Mouse (Mus musculus) brown adipose tissue, adult 24 weeks (tissue): ENCODE measurements around the gene Ucma. TPM values are rescaled to one million over a fixed set of nuclear protein-coding genes. Genes with fewer than 3 reads are reported as not detected.
"Not testable (repeated sequence)": the region's sequence is repeated elsewhere in the genome, so short reads cannot be mapped to it uniquely, and the experiment has no call there.

Source experiments
- H3K27ac ChIP-seq: fragments of 200-500 bp; replicated peaks from 2 replicates; pipeline ENCODE4 v1.5.1; 2012; ENCODE audit warnings: low read depth, mild to moderate bottlenecking, low read length
- H3K4me1 ChIP-seq: fragments of 200-500 bp; 2 replicates; pipeline ENCODE4 v1.6.1; 2012; ENCODE audit warnings: low read length, mixed read lengths; ENCODE audit not compliant: control insufficient read depth, insufficient read depth, insufficient read length
- H3K4me3 ChIP-seq: fragments of 200-500 bp; 2 replicates; pipeline ENCODE4 v1.5.1; 2012; ENCODE audit warnings: low read depth, mild to moderate bottlenecking, low read length, moderate library complexity; ENCODE audit not compliant: insufficient read depth
- polyA plus RNA-seq: library from polyadenylated mRNA; stranded (reverse); fragments of >200 nt; gene quantifications from 2 replicates; pipeline ENCODE4 v1.2.4, GENCODE M21; 2012; ENCODE audit not compliant: missing spikeins, insufficient read depth, insufficient read length

Ucma gene
- polyA plus RNA-seq, result not detected in 2 replicates

DNA sequence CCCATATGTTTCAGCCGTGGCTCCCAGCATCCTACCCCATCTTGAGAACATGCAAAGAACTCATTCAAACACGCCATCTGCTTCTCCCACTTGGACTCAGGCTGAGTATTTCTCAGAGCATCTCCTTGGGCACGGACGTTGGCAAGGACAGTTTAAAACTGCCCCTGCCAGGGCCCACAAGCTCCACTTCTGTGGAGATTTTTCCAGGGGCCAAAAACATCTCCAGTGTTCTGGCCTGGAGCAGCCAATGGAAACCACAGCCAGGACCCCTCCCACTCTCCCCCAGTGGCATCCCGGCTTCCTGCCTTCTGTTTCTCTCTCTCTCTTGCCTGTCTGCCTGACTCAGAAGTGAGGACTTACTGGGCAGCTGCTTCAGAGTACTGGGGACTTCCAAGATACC is at the start of gene Ucma:
Gene Ucma, plus strand, starts transcription at position 316 of the 400 bp plus-strand sequence.
- Histone ChIP-seq H3K4me1 (no peaks in the 10 kb centered on the region), H3K27ac (no peak within 1 kb of the TSS), H3K4me3 (no peak within 1 kb of the TSS)

- no peak overlapping the region for H3K27ac ChIP-seq
- no peak overlapping the region for H3K4me3 ChIP-seq
- H3K4me1 ChIP-seq, result no peaks in the 10 kb centered on the region
Measured at GRCm38 (mm10) chr2:4927391-4927790, 48.5 kb upstream of the Ucma start.

GRCm38 (mm10) chr2:4929230-4929629 is 46.7 kb upstream of the Ucma start:
- Histone ChIP-seq H3K4me1 (no peaks in the 10 kb centered on the region), H3K27ac (no peak overlapping the region), H3K4me3 (no peak overlapping the region)

DNA sequence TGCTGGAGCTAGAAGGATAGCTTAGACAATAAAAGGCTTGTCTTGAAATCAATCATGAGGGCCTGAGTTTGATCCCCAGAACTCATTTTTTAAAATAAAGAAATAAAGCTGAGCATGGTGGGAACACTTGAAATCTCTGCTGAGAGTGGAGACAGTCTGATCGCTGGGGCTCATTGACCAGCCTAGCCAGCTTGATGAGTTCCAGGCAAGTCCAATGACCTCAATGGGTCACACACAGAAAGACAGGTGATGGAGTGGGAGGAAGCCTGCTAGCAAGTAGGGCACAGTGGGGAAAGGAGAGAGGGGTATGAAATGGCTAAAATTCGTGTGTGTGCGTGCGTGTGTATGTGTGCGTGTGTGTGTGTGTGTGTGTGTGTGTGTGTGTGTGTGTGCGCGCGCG is 41.4 kb upstream of the Ucma start:
- Histone ChIP-seq H3K4me1 (no peaks in the 10 kb centered on the region), H3K27ac (no peak overlapping the region), H3K4me3 (no peak overlapping the region)

GRCm38 (mm10) chr2:4937931-4938330 is 38.0 kb upstream of the Ucma start:
- Histone ChIP-seq H3K4me3 (no peak overlapping the region), H3K27ac (no peak overlapping the region), H3K4me1 (no peaks in the 10 kb centered on the region)

DNA sequence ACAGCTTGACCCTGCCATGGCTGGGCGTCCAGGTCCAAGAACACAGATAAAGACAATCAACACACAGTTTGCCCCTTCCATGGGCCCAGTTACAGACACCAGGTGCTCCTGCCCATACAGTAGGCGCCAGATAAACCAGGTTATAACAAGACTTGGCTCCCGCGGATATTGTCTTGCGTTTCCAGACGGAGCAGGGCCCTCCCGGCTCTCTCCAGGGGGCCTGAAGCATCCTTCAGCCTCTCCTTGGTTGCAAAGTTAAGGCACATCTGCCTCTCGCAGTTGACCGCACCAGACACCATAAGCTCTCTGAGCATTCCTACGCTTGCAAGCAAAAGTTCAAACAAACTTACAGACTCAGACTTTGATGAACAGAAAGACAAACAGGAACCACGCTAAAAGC is 35.1 kb upstream of the Ucma start:
- no peaks in the 10 kb centered on the region for H3K4me1 ChIP-seq
- H3K27ac ChIP-seq, result no peak overlapping the region
- H3K4me3 ChIP-seq, result no peak overlapping the region

GRCm38 (mm10) chr2:4949691-4950090 is 26.2 kb upstream of the Ucma start:
- not testable (repeated sequence) for H3K4me3 ChIP-seq, H3K4me1 ChIP-seq, H3K27ac ChIP-seq

DNA sequence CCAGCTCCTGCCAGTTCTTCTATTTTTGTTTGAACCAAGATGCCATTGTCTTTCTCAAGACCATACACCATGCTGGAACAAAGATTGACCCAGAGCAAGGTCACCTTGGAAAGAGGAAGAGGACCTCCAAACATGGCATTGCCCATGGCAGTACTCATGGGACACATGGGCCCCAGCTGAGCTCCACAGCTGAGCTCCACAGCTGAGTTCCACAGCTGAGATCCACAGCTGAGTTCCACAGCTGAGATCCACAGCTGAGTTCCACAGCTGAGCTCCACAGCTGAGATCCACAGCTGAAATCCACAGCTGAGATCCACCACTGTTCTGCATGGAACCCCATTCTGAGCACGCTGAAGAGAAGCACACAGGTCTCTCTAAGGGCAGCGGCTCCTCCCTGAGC is 24.9 kb upstream of the Ucma start:
- Histone ChIP-seq H3K27ac (no peak overlapping the region), H3K4me3 (no peak overlapping the region), H3K4me1 (no peaks in the 10 kb centered on the region)

GRCm38 (mm10) chr2:4954216-4954760 is 21.6 kb upstream of the Ucma start:
- H3K4me3 ChIP-seq, result no peak overlapping the region
- H3K27ac ChIP-seq, result no peak overlapping the region
- no peaks in the 10 kb centered on the region for H3K4me1 ChIP-seq

GRCm38 (mm10) chr2:4958039-4958438 is 17.9 kb upstream of the Ucma start:
- Histone ChIP-seq H3K27ac (no peak overlapping the region), H3K4me1 (no peaks in the 10 kb centered on the region), H3K4me3 (no peak overlapping the region)

DNA sequence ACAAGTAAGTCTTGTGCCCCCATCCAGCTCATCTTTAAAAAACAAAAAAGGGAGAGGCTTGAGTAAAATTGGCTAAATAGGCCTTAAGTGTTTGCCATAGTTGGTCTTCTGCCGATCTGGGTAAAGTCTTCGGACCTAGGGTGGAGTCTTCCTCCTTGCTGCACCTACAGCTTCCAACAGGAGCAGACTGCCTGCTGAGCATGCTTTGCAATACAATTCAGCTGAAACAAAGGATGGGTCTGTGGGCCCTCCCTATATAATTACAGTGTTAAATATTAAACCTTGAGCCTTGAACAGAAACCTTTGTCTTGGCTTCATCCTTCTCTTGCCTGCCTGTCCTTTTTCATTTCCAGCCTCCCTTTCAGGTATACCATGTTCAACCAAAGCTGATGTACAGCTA is 8.1 kb upstream of the Ucma start:
- H3K27ac ChIP-seq, result no peak overlapping the region

GRCm38 (mm10) chr2:4969083-4969482 is 6.8 kb upstream of the Ucma start:
- no peak overlapping the region for H3K27ac ChIP-seq
- no peaks in the 10 kb centered on the region for H3K4me1 ChIP-seq
- no peak overlapping the region for H3K4me3 ChIP-seq

More for the DNA sequence above, 8.1 kb upstream of the Ucma start:
- no peaks in the 10 kb centered on the region for H3K4me1 ChIP-seq
- H3K4me3 ChIP-seq, result no peak overlapping the region

GRCm38 (mm10) chr2:4978091-4978490 is 2.2 kb downstream of the Ucma start:
- no peak overlapping the region for H3K27ac ChIP-seq
- H3K4me1 ChIP-seq, result no peaks in the 10 kb centered on the region
- H3K4me3 ChIP-seq, result no peak overlapping the region

DNA sequence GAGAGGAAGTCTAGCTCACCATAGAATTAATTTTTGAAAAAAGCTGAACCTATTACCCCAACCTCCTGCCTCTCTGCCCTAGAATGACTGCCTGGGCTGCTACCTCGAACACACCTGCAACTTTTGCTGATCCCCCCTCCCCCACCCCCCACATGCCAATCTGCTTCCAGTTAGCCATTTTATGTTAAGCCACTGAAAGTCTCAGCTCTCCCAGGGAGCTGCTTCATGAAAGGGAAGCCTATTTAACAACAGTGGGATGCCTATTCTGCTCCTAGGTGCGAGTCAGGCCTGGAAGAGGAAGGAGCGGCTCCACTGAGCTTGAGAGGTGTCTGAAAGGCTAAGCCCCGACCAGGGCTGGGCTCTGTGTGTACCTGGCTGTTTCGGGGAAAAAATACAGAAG is 8.1 kb downstream of the Ucma start:
- Histone ChIP-seq H3K4me1 (no peaks in the 10 kb centered on the region), H3K27ac (no peak overlapping the region), H3K4me3 (no peak overlapping the region)

DNA sequence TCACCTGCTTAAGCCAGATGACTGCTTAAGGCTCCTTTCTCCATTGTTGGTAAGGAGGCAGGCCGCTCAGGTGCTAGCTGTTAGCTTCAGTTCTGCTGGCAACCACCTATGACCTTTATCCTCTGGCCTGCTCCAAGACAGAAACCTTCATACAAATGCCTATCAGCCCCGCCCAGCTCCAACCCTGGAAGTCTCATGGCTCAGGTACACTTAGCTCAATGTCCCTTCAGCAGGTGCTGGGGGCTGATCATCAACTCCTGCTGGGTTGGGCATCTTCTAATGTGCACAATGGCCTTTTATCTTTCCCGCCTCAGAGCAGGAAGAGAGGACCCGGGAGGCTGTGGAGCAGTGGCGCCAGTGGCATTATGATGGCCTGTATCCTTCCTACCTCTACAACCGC is 9.1 kb downstream of the Ucma start:
- no peak overlapping the region for H3K27ac ChIP-seq
- no peaks in the 10 kb centered on the region for H3K4me1 ChIP-seq
- no peak overlapping the region for H3K4me3 ChIP-seq

GRCm38 (mm10) chr2:4986798-4987197 is 10.9 kb downstream of the Ucma start:
- no peak overlapping the region for H3K4me3 ChIP-seq
- H3K27ac ChIP-seq, result no peak overlapping the region
- H3K4me1 ChIP-seq, result no peaks in the 10 kb centered on the region
